Mouse (Mus musculus) heart, adult 9 months (tissue): ENCODE data around the gene Dgke.
A peak's percentile ranks its signal among the peaks of the same experiment; 100 is the strongest.
"Not testable (repeated sequence)": the region's sequence is repeated elsewhere in the genome, so short reads cannot be mapped to it uniquely, and the experiment has no call there.

Experiments
- DNase-seq, 2 experiments: peaks; one replicate each; pipeline ENCODE4 v3.0.0; 2022; ENCODE audit warnings: low spot score in 2 of 2

Dgke gene

DNA sequence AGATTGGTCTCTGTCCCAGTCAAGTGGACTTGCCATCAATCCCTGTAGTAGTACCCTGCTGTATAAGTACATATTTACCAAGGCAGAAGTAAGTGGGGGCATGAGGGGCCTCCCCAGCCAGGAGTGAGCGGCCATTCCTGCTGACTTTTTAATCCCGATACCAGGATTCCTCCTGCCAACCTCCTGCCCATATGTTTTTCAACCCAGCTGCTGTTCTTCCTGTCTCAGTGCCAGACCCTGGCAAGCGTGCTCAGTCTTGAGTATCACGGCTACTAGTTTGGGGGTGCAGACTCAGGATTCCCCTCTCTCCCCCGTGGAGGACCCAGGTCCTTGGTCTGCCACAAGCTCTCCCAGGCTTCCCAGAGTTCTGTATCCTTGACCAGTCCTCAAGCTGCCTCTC, 64.0 kb downstream of the Dgke start:
- no peak for DNase-seq

DNA sequence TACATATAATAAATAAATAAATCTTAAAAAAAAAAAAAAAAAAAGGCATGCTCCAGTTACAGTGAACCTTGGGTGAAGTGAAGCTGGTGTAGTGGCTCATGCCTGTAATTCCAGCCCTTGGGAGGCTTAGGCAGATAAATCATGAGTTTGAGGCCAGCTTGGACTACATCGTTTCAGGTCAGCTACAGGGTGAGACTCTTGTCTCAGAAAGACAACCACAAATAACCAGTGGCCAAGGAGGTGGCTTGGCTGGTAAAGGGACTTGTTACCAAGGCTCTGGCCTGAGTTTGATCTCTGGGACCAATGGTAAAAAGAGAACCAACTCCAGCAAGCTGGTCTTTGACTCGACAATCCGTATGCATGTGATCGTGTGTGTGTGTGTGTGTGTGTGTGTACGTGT, 64.6 kb downstream of the Dgke start:
- no peak for DNase-seq

DNA sequence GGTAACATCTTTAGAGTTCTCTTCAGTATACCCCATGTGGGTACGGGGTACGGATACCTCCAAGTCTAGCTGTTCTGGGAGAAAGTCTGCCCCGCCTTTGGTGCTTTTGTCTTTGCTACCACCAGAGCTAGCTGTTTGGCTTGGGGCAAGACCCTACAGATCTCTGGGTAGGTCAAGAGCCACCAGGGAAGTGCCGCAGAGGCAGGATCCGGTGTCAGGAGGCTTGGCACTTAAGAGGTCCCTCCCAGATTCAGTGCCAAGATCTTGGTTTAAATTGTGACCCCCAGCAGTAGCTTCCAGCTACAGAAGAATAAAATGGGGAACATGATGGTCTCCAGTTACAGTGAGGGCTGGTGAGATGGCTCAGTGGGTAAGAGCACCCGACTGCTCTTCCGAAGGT, 65.1 kb downstream of the Dgke start:
- no peak for DNase-seq

DNA sequence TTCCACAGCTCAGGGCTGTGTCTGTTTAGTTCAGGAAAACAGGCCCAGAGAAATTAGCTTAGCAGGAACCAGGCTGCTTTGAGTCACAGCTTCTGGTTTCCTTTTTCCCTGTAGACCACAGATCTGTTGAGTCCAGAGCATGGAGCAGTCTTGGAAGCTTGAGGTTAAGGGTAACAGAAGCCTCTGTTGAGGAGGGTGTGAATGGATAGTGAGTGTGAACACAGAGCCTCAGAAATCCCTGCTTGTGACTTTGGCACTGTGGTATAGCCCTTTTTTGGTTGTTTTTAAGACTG, 66.2 kb downstream of the Dgke start:
- DNase-seq = no peak

DNA sequence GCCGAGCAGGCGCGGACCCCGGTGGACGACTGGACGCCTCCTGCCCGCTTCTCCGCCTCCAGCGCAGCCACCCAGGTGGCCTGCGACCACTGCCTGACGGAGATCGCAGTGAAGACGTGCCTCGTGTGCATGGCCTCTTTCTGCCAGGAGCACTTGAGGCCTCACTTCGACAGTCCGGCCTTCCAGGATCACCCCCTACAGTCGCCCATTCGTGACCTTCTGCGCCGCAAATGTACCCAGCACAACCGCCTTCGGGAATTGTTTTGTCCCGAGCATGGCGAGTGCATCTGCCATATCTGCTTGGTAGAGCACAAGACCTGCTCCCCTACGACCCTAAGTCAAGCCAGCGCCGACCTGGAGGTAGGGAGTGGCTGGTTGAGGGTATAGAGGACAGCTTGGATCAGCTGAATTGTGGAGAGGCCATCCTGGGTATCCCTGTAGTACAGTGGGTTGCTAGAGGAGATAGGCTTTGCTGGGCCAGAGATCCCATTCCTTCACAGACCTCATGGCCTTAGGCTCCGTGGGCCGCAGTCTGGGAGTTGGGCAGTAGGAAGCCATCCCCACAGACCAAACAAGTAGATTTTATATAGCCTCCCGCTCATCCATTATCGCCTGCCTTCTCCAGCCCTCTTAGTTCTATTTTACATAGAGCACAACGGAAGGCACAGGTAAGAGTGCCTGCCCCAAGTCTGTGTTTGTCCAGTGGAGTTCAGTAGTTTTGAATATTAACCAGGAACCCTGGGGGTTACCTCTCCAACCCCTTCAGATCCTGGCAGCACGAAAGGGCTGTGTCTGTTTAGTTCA, 66.7 kb downstream of the Dgke start:
- no peak for DNase-seq

DNA sequence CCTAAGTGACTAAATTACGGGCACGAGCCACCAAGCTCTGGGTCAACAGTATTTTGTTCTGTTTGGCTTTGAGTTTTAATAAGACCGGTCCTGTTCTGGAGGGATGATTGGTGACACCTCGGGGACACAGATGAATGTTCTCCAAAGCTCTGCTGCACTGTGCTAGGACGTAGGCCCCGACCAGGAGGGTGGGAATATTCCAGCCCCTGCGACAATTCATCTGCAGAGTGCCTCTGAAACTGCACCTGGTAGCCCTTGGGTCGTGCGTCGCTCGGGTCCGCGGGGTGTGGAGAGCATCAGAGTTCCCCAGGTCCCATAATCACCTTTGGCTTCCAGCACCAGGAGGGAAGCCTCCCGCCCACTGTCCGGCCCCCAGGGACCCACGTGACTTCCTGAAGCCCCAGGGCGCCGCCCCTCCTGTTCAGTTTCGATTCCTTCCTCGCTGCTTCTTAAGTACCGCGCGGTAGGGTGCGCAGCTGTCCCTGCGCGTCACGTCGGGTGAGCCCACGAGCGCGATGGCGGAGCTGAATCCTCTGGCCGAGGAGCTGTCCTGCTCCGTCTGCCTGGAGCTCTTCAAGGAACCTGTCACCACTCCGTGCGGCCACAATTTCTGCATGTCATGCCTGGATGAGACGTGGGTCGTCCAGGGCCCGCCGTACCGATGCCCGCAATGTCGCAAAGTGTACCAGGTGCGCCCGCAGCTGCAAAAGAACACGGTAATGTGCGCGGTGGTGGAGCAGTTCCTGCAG, 67.5 kb downstream of the Dgke start, which contains the start of gene Trim25:
TSS of gene Trim25 (plus strand) at position 403 of the 749 bp plus-strand sequence.
- DNase-seq = peak; percentile 96 to 97

DNA sequence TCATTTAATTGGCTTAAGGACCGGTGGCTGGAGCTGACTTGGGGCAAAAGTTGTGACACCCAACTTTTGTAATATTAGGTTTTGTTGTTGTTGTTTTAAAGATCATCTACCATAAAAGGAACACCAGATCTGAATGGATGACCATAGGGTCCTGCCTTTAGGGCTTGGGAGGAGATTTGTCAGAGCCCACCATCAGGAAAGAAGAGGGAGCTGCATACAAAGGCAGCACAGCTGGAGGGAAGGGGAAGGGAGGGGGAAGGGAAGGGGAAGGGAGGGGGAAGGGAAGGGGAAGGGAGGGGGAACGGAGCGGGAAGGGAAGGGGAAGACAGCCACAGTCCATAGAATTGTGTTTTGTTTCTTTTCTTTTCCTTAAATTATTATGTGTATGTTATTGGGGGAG, 68.2 kb downstream of the Dgke start:
- no peak for DNase-seq

DNA sequence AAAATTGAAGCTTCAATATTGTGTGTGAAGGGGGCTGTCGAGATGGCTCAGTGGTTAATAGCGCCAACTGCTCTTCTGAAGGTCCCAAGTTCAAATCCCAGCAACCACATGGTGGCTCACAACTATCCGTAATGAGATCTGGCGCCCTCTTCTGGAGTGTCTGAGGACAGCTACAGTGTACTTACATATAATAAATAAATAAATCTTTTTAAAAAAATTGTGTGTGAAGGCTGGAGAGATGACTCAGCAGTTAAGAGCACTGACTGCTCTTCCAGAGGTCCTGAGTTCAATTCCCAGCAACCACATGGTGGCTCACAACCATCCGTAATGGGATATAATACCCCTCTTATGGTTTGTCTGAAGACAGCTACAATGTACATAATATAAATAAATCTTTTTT, 69.3 kb downstream of the Dgke start:
- not testable (repeated sequence) for DNase-seq

DNA sequence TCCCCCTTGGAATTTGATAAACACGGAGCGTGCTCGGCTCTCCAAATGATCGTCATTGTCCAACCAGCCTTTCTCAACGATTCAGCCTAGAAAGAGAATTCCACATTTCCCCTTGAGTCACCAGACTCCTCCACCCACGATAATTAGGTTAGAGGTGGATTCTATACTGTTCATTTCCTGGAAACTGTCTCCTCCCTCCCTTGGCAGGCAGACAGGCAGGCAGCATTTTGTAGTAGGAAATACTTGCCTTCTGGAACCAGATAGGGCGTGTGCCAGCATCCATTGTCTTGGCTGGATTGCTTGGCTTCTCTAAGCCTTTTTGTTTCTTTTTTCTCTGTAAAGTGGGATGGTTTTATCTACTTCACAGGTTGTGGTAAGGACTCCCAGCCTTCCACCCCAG, 70.2 kb downstream of the Dgke start:
- DNase-seq = peak; percentile 72 to 73

DNA sequence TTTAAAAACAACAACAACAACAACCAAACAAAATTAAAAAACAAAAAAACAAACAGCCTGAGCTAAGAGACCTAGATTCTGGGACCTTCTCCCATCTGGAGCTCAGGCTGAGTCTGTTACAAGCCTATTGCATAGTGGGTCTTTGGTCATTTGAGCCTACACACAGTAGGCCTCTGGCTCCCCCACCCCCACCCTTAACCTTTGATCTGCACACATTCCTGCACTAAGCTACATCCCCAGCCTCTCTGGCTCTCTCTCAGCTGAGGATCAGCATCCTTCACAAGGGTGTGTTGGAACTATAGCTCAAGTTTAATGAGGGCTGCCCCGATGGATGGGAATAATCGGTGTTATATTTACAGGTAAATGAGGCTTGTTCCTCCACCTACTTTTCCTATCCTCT, 71.0 kb downstream of the Dgke start:
- DNase-seq = no peak

DNA sequence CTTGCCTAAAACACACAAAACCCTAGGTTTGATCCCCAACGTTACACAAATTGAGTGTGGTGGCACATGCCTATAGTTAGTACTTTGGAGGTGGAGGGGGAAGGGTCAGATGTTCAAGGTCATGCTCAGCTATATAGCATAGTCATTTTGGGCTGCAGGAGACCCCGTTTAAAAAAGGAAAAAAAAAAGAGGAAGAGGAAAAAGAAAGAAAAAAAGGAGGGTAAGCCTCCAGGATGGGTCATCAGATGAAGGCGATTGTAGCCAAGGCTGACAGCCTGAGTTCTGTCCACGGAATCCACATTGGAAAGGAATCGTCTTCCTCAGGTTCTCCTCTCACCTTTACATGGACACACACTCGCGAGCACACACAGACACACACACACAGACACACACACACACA, 72.2 kb downstream of the Dgke start:
- DNase-seq = no peak

DNA sequence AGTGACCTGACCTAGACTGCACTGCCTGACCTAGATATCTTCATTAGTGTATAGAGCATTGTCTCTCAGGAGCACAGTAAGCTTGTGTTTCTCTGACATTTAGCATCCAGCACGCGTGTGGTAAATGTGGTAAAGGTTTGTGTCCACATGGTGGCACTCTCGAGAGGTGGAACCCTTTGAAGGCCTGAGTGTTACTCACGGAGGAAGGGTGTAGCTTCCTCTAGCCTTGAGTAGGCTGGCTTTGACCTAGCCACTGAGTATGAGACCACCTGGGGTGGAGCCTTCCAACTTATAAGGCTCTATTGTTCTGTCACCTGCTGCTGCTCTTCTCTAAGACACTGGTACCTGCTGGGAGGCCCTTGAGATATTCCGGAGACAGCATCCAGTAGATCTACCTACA, 73.0 kb downstream of the Dgke start:
- DNase-seq = peak; percentile 74

DNA sequence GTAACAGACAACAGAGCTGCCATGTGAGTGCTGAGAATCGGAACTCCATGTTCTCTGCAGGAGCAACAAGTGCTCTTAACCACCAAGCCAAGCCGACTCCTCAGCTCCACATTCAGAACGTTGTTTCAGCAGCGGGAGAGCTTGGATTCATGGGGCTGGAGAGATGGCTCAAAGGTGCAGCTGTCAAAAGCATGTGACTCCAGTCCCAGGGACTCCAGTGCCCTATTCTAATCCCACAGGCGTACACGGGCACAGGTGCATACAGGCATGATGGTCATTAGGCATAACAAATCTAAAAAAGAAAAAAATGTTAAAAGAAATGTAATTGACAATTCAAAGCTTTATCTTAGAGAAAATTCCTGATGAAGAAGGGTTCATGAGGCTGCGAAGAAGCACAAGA, 73.5 kb downstream of the Dgke start:
- no peak for DNase-seq

DNA sequence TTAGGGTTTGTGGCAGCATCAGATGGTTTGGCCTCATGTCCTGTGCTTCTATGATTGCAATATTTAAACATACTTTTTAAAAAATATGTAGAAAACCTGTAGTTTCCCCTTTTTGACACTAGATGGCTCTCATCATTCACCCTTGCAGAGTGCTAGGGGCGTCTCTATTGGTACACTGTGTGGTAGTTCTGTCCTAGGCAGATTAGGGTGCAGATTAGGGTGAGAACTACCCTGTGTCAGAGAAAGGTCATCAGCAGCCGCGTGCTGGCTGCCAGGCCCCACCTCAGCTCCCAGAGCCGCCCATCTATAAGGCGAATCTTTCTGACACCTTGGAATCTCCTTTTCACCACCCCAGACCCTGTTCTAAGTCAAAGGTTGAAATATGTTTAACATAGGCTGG, 77.1 kb downstream of the Dgke start:
- DNase-seq = no peak

DNA sequence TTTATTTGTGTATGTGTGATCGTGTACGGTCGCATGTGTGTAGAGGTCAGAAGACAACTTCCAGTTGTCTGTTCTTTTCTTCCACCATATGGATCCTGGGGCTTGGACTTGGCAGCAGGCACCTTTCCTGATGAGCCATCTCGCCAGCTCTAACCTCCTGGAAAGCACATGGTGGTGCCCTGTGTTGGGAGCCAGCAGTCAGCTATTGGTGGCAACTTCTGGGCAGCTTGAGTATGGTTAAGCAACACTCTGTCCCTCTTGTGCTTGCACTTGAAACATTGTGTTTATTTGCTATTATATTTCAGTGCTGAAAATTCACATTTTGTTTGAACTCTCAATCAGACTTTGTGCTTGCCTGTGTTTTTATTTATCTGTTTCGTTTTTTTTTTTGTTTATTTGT, 77.7 kb downstream of the Dgke start:
- no peak for DNase-seq

DNA sequence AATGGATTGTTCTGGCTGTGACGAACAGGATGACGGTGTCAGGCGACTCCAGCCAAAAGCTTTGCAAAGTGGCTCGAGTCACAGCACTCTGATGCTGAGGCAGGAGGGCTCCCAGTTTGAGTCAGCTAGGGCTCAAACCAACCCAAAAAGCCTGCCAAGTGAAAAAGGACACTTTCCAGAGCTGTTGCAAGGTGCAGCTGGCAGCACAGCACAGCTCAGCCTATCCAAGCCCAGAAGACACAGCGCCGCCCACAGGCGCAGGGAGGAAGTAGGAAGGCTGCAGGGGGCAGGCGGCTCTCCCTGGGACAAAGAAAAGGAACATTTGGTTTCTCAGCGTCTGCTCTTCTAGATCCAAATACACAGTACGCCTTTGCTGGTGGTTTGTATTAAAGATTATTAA, 80.0 kb downstream of the Dgke start:
- no peak for DNase-seq
